Mouse (Mus musculus) C2C12 (cell line): ENCODE measurements around the gene Mc3r.

Experiments
- CTCF ChIP-seq: IDR thresholded peaks from one replicate; pipeline ENCODE4 v1.5.1; 2011; ENCODE audit not compliant: control insufficient read depth, insufficient read depth, insufficient read length
- MAX ChIP-seq: IDR thresholded peaks from one replicate; pipeline ENCODE4 v1.6.1; 2011; ENCODE audit warnings: mild to moderate bottlenecking, control low read depth
- MYOG ChIP-seq: IDR thresholded peaks from one replicate; pipeline ENCODE4 v1.6.1; 2011; ENCODE audit not compliant: control insufficient read depth, insufficient read length; ENCODE audit errors: extremely low read depth
- USF1 ChIP-seq: IDR thresholded peaks from one replicate; pipeline ENCODE4 v1.6.1; 2011; ENCODE audit warnings: low read depth, mild to moderate bottlenecking, control low read depth, moderate library complexity

- TF ChIP-seq CTCF (no peak), MYOG (no peak), USF1 (no peak), MAX (no peak)
Measured at GRCm38 (mm10) chr2:172217886-172218285, 30.4 kb upstream of the Mc3r start.
